Mouse (Mus musculus) ES-E14 (cell line): ENCODE data around the gene Trmt10c. TPM values are rescaled to one million over a fixed set of nuclear protein-coding genes. Genes with fewer than 3 reads are reported as not detected.
"Not testable (repeated sequence)": the region's sequence is repeated elsewhere in the genome, so short reads cannot be mapped to it uniquely, and the experiment has no call there.

ENCODE experiments used
- DNase-seq: peaks from one replicate; pipeline ENCODE4 v3.0.0-alpha.2; 2013; ENCODE audit warnings: low read depth, low spot score
- H3K27ac ChIP-seq: 2 replicates; pipeline ENCODE4 v1.5.1; 2012; ENCODE audit warnings: low read depth, mild to moderate bottlenecking, low read length, moderate library complexity, mixed read lengths; ENCODE audit not compliant: poor library complexity, insufficient read depth, severe bottlenecking
- H3K36me3 ChIP-seq: 2 replicates; pipeline ENCODE4 v1.6.1; 2012; ENCODE audit warnings: mild to moderate bottlenecking, low read length, moderate library complexity, mixed read lengths; ENCODE audit not compliant: control insufficient read depth, poor library complexity, insufficient read depth, severe bottlenecking
- H3K4me1 ChIP-seq, 2 experiments: fragments of 150-350 bp in 1 of 2; sonication (generic) in 1 of 2; 2 replicates each; pipeline ENCODE4 v1.6.1; 2012; ENCODE audit warnings: low read length in 2 of 2, mild to moderate bottlenecking in 1 of 2, mixed read lengths in 1 of 2; ENCODE audit not compliant: control insufficient read depth in 2 of 2, insufficient read depth in 2 of 2, poor library complexity in 1 of 2
- H3K4me3 ChIP-seq, 2 experiments: fragments of 150-350 bp in 1 of 2; sonication (generic) in 1 of 2; 2 replicates each; pipeline ENCODE4 v1.5.1; 2012; ENCODE audit warnings: low read length in 2 of 2, low read depth in 1 of 2, mild to moderate bottlenecking in 1 of 2, mixed read lengths in 1 of 2; ENCODE audit not compliant: insufficient read depth in 1 of 2, poor library complexity in 1 of 2, severe bottlenecking in 1 of 2
- H3K9ac ChIP-seq: 2 replicates; pipeline ENCODE4 v1.6.1; 2012; ENCODE audit warnings: low read depth, mild to moderate bottlenecking, low read length, mixed read lengths; ENCODE audit not compliant: poor library complexity, insufficient read depth, severe bottlenecking
- H3K9me3 ChIP-seq: fragments of 150-350 bp; sonication (generic); 2 replicates; pipeline ENCODE4 v1.6.1; 2012; ENCODE audit warnings: low read depth, mild to moderate bottlenecking, low read length; ENCODE audit not compliant: control insufficient read depth, insufficient read depth
- CHD2 ChIP-seq: IDR thresholded peaks from 2 replicates; pipeline ENCODE4 v1.6.1; 2014; ENCODE audit warnings: mild to moderate bottlenecking, low read depth, low read length, inconsistent platforms
- HCFC1 ChIP-seq: IDR thresholded peaks from 2 replicates; pipeline ENCODE4 v1.6.1; 2012; ENCODE audit warnings: low read length, inconsistent platforms, borderline replicate concordance; ENCODE audit not compliant: insufficient read depth
- MAFK ChIP-seq: IDR thresholded peaks from 2 replicates; pipeline ENCODE4 v1.6.1; 2014; ENCODE audit warnings: mild to moderate bottlenecking, low read depth, low read length, inconsistent platforms; ENCODE audit not compliant: insufficient read depth
- ZC3H11A ChIP-seq: IDR thresholded peaks from 2 replicates; pipeline ENCODE4 v1.6.1; 2012; ENCODE audit warnings: low read depth, mild to moderate bottlenecking, inconsistent platforms, low read length, borderline replicate concordance
- ZNF384 ChIP-seq: IDR thresholded peaks from 2 replicates; pipeline ENCODE4 v1.6.1; 2012; ENCODE audit warnings: low read depth, low read length, inconsistent platforms
- in situ Hi-C, 2 experiments: fragments of 600-800 bp; cut with MboI; formaldehyde crosslinking; loops; one replicate each; pipeline ENCODE4 v1.15.1; 2025; ENCODE audit warnings: low sequenced_read_pairs in 2 of 2, inconsistent platforms in 1 of 2; ENCODE audit not compliant: unreplicated experiment in 2 of 2
- total RNA-seq: library from RNA; depleted of rRNA; stranded (reverse); fragments of 300-350 nt; gene quantifications from 2 replicates; pipeline ENCODE4 v1.2.3, GENCODE M21; 2012

Gene Trmt10c
- total RNA-seq, 1 experiment, result 21.6 TPM

DNA sequence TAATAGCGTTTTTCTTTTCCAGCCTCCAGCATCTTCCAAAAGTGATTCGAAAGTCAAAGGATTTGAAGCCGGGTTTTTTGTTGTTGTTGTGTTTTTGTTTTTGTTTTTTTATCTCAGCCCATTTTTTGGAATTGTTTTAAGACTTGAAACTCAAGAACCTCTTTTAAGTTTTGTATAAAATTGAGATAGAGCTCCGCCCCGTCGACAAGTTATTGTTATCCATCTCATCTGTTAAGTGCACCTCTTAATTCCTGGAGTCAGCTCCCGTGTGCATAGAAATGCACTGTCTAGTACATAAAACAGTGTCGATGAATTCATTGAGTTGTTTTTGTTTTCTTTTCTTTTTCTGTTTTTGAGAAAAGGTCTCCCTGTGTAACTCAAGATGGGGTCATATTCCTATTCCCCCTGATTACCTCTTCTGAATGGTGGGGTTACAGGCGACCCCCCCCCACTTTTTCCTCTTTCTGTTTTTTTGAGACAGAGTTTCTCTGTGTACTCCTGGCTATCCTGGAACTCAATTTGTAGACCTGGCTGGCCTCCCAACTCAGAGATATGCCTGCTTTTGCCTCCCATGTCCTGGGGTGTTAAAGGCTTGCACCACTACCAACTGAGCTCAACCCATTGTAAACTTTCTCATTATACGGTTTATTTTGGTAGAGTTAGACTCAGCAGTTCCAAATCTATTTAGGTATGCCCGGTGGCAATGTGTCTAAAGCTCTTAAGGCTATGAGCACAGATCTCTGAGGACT, 38.7 kb upstream of the Trmt10c start:
- Histone ChIP-seq H3K4me3 (peak overlapping the region; percentile 93 to 98), H3K4me1 (peaks cover 0 to 10% of the 10 kb centered on the region in 2 experiments; a peak in 3 of 4 replicates), H3K27ac (no peak overlapping the region), H3K9ac (peak overlapping the region; percentile 29; the same call in 1 of the 2 replicates), H3K36me3 (no peaks in the 10 kb centered on the region), H3K9me3 (no peaks in the 10 kb centered on the region)
- TF ChIP-seq ZC3H11A (no peak), HCFC1 (no peak)
- no peak for DNase-seq
- in situ Hi-C loops, result no loop called here

DNA sequence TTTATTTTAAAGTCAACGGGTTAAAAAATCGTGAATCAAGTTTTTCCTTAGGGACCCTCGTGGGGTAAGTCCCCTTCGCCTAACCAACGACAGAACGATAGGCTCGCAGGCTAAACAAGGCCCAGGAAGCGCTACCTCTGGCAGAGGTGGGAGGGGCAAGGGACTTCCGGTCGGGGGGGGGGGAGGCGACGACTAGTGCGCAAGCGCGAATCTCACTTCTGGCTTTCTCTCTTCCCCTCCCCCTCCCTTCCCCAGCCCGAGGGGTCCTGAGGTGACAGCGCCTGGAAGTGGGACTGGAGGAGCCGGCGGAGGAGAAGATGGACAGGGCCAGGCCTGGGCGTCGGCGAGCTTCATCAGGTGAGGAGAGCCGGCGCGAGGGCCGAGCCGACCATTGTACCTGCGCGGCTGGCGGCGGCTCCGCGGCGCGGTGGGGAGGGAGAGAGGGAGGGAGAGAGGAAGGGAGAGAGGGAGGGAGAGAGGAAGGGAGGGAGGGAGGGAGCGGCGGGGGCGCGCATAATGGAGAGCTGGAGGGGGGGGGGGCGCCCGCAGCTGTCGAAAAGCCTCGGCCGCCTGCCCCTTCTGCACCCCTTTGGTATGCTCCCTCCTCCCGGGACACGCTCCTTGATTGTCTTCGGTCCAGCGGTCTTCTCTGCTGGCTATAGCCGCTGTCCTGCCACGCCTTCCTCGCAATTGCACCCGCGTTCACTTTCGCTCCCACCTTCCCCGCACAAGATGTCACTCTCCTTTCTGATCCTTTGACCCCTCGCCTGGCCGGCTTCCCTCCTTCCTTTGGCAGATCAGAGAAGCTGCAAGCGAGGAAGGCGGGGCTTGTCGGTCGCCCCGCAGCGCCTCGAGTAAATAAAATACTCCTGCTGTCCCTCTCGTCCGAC, 37.8 kb upstream of the Trmt10c start:
- Histone ChIP-seq H3K4me1 (peaks cover 0 to 14% of the 10 kb centered on the region in 2 experiments; a peak in 3 of 4 replicates), H3K9ac (peak overlapping the region; percentile 79), H3K4me3 (peak overlapping the region; percentile 93 to 98), H3K36me3 (no peaks in the 10 kb centered on the region), H3K9me3 (no peaks in the 10 kb centered on the region), H3K27ac (peak overlapping the region; percentile 67; the same call in 1 of the 2 replicates)
- peak; percentile 85 for DNase-seq
- TF ChIP-seq CHD2 (no peak), ZC3H11A (no peak), ZNF384 (no peak), MAFK (no peak), HCFC1 (no peak)
- in situ Hi-C loops, result no loop called here

DNA sequence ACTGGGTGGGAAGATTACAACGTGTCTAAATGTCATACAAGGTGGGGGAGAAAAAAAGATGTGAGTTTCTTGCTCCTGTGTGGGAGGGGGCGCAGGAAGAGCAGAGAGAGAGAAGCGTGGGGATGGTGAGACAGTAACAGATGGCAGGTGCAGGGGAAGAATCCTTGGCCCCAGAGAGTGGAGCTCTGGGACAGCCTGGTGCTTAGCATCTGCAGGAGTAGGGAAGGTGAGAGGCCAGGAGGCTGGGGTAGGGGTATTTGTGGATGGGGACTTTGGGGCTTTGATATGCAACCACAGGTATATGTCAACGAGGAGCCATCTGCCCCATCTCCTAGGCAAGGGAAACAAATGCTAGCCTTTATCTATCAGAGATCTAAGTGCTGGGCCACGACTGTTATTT, 36.9 kb upstream of the Trmt10c start:
- in situ Hi-C loops, result no loop called here
- peak overlapping the region; percentile 35; the same call in 1 of the 2 replicates for H3K9ac ChIP-seq

DNA sequence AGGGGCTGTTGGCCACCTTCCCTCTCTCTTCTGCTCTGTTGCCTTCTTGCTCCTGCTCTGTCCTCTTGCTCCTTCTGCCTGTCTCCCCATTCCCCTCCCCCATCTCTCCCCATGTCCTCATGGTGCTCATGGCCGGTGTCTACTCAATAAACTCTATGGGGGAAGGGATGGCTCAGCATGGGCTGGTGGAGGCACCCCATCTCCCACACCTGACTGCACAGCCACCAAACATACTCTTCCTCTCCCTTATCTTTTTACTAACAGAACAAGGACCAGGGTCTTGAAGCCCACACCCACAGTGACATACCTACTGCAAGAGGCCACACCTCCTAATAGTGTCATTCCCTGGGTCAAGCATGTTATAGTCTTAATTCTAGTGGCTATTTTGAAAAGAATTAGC, 36.5 kb upstream of the Trmt10c start:
- Histone ChIP-seq H3K4me1 (peaks cover 0 to 14% of the 10 kb centered on the region in 2 experiments; a peak in 3 of 4 replicates), H3K36me3 (no peaks in the 10 kb centered on the region), H3K9me3 (no peaks in the 10 kb centered on the region), H3K9ac (no peak overlapping the region), H3K27ac (no peak overlapping the region), H3K4me3 (no peak overlapping the region)
- DNase-seq, result no peak
- no peak for TF ChIP-seq MAFK
- TF ChIP-seq ZC3H11A, result no peak
- no peak for TF ChIP-seq CHD2
- no peak for TF ChIP-seq ZNF384
- no peak for TF ChIP-seq HCFC1
- in situ Hi-C loops, result no loop called here

More for the DNA sequence above, 36.9 kb upstream of the Trmt10c start:
- TF ChIP-seq CHD2 (no peak), HCFC1 (no peak)
- peaks cover 0 to 14% of the 10 kb centered on the region in 2 experiments; a peak in 3 of 4 replicates for H3K4me1 ChIP-seq
- H3K36me3 ChIP-seq, result no peaks in the 10 kb centered on the region
- H3K27ac ChIP-seq, result no peak overlapping the region
- DNase-seq, result no peak
- no peak overlapping the region for H3K4me3 ChIP-seq
- H3K9me3 ChIP-seq, result no peaks in the 10 kb centered on the region

DNA sequence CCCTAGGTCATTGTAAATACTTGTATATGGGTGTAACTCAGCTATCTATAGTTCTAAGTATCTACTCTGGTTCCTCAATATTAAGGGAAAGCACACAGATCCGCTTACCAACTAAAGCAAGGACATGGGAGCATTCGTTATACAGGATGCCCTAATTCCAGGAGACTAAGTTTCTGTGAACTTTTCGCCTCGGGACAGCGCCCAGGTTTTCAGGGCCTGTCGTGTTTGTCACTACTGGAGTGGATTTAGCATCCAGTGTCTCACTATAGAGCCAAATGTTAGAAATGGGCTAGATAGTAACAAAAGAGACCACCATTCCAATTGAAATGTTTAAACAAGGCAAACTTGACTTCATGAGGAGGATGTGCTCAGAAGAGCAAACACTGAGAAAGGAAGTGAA, 35.5 kb upstream of the Trmt10c start:
- peaks cover 0 to 14% of the 10 kb centered on the region in 2 experiments; a peak in 3 of 4 replicates for H3K4me1 ChIP-seq
- DNase-seq, H3K4me3 ChIP-seq, H3K36me3 ChIP-seq, H3K9ac ChIP-seq, H3K9me3 ChIP-seq, H3K27ac ChIP-seq, in situ Hi-C loops: not testable (repeated sequence)
